Mouse (Mus musculus) monocyte, adult 2 months (primary cell): ENCODE data around the gene Rab5a.

Experiments used
- DNase-seq, 2 experiments: peaks; one replicate each; pipeline ENCODE4 v3.0.0; 2022; ENCODE audit warnings: low spot score in 2 of 2, low read depth in 1 of 2

Gene Rab5a

DNA sequence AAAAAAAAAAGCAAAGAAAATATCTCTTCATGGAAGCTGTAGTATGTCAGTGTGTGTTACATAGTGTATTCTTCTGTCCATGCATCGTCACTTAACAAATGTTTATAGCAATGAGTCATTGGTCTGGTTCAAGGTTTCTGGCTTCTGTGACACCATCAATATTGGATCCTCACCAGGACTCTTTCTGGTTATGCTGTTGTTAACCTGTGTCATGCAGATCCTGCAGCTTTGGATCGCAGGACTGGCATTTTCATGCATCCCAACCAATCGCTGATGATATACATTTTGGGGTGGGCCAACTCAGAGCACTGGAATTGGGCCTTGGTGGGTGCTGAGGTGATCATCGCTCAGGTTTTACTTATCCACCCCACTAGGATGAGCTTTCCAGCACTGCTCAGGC, 63.5 kb downstream of the Rab5a start:
- no peak for DNase-seq

DNA sequence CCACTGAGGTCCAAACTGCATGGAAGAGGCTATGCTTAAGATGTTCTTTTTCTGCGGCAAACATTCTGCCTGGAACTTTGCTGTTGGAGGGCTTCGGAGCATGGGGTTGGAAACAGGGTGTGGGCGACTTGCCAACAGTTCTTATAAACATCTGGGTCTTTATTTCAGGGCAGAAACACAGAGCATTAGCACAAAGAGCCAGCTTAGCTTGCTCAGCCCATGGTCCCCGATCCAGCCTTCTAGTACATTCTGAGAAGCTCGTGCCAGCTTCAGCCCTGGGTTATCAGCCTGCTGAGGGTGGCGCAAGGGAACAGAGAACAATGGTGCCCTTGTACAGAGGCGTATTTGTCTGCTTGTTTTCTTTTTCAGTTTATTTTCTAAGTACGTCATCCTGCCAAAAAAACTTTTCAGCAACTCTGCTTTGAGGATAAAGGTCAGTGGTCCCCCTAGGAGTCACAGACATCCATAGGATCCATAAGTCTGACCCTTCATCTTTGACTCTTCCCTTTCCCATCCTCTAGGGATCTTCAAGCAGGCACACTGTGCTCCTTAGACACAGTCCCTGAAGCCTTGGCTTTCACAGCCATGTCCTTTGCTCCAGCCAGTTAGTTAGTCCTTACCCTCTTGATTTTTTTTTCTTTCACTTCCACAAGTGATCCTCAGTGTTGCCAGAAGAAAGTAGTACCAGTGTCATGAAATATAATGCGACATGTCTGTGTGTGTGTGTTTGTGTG, 64.7 kb downstream of the Rab5a start:
- no peak for DNase-seq

DNA sequence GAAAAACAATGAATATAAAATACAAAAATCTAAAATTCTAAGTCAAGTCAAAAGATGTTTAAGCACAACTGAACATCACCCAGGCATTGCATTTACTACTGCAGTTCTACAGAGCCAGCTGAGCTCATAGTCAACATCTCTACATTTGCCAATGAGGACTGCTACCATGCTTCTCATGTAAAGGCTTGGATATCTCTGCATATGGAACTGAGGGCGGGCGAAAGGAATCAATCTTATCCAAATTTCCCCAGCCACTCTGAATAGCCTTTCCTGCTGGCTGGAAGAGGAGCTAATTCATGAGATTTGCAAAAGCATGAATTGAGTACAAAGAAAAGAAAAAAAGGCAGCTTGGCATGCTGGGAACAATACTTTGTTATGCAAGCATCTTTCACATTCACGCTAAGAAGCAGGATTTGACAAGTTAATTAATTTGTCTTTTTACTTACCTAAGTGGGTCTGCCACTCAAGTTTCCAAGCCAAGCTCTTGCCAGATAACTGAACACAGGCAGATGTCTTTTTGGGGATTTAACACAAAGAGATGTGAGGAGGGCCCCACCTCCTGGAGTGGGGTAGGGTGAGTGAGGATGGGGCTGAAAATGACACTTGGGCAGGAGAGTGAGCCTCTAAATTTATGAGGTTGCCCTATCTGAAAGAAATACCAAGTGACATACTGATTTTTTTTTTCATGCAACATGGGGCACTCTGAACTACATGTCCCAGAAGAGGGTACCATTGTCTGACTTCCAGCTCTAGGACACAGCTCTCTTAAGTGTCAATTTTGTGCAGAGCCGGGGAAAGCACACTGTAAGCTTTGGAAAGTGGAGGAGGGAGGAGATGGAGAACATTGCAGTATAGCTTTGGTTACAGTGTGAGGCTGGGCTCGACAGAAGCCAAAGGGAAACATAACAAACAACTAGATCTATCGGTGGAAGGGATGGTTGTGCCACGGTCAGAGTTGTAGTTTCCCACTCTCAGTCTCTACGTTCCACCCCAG, 72.6 kb downstream of the Rab5a start:
- no peak for DNase-seq

- no peak for DNase-seq
These were observed 75.1 kb downstream of the Rab5a start for GRCm38 (mm10) chr17:53554088-53554487.

- no peak for DNase-seq
These were observed 75.8 kb downstream of the Rab5a start for GRCm38 (mm10) chr17:53554813-53555212.
